Mouse (Mus musculus) liver, embryonic 15.5 days (tissue): ENCODE measurements around the gene Smg9. TPM values are rescaled to one million over a fixed set of nuclear protein-coding genes. Genes with fewer than 3 reads are reported as not detected.
A peak's percentile ranks its signal among the peaks of the same experiment; 100 is the strongest.

Source experiments
- ATAC-seq: fragments of 200-750 bp; cut with Nextera tagmentation; 2 replicates; pipeline ENCODE4 v1.8.0; 2017; ENCODE audit warnings: moderate number of reproducible peaks, mild to moderate bottlenecking, moderate library complexity; ENCODE audit not compliant: insufficient read depth
- H3K27ac ChIP-seq: fragments of 300-500 bp; sonication (generic); replicated peaks from 2 replicates; pipeline ENCODE4 v1.5.1; 2015; ENCODE audit warnings: mild to moderate bottlenecking, inconsistent platforms
- H3K27me3 ChIP-seq: fragments of 300-500 bp; sonication (generic); 2 replicates; pipeline ENCODE4 v1.6.1; 2015; ENCODE audit warnings: mild to moderate bottlenecking, inconsistent platforms
- H3K36me3 ChIP-seq: fragments of 300-500 bp; sonication (generic); replicated peaks from 2 replicates; pipeline ENCODE4 v1.6.1; 2015; ENCODE audit warnings: moderate library complexity, mild to moderate bottlenecking, inconsistent platforms
- H3K4me1 ChIP-seq: fragments of 300-500 bp; sonication (generic); replicated peaks from 2 replicates; pipeline ENCODE4 v1.6.1; 2015; ENCODE audit warnings: inconsistent platforms
- H3K4me2 ChIP-seq: fragments of 300-500 bp; sonication (generic); 2 replicates; pipeline ENCODE4 v1.6.1; 2015; ENCODE audit warnings: moderate library complexity, mild to moderate bottlenecking, inconsistent platforms
- H3K4me3 ChIP-seq: fragments of 300-500 bp; sonication (generic); replicated peaks from 2 replicates; pipeline ENCODE4 v1.5.1; 2015; ENCODE audit warnings: mild to moderate bottlenecking, inconsistent platforms
- H3K9ac ChIP-seq: fragments of 300-500 bp; sonication (generic); 2 replicates; pipeline ENCODE4 v1.6.1; 2015; ENCODE audit warnings: moderate library complexity, mild to moderate bottlenecking, inconsistent platforms
- H3K9me3 ChIP-seq: fragments of 300-500 bp; sonication (generic); replicated peaks from 2 replicates; pipeline ENCODE4 v1.6.1; 2016; ENCODE audit warnings: inconsistent platforms
- WGBS: fragments of 180-500 bp; shearing (Covaris S2); methylation state at CpG from one replicate; pipeline ENCODE4 v1.1.7; 2015; ENCODE audit warnings: mixed read lengths; ENCODE audit not compliant: insufficient replicate concordance; 5-methylcytosine and 5-hydroxymethylcytosine counted together
- polyA plus RNA-seq: library from polyadenylated mRNA; unstranded; fragments of >200 nt; fragmentation: Nextera tagmentation; extraction: Ambion mirVana; gene quantifications from 2 replicates; pipeline ENCODE4 v1.2.1, GENCODE M21; 2015

The Smg9 gene
- polyA plus RNA-seq = 14.8 and 15.9 TPM in 2 replicates

GRCm38 (mm10) chr7:24399256-24400081 lies at the start of gene Smg9:
TSS of gene Smg9 (plus strand) at chr7:24399619.
- Histone ChIP-seq H3K27me3 (no peaks in the 10 kb centered on the region), H3K4me2 (peak within 1 kb of the TSS; percentile 74), H3K4me3 (peak within 1 kb of the TSS; percentile 74), H3K36me3 (peaks cover 27% of the 10 kb centered on the region), H3K9me3 (0 out of 2 replicates have a peak, but pooled peaks cover 4% of the 10 kb centered on the region), H3K4me1 (peaks cover 80% of the 10 kb centered on the region), H3K27ac (peak within 1 kb of the TSS; percentile 100), H3K9ac (peak within 1 kb of the TSS; percentile 69)
- 1% methylated on average over 66 of the region's 66 CpGs for WGBS
- ATAC-seq = peak; percentile 89

- no peaks in the 10 kb centered on the region for H3K9me3 ChIP-seq
- H3K4me3 ChIP-seq = no peak overlapping the region
- H3K27ac ChIP-seq = no peak overlapping the region
- no peak overlapping the region for H3K9ac ChIP-seq
- H3K36me3 ChIP-seq = no peaks in the 10 kb centered on the region
- ATAC-seq = no peak
- H3K4me1 ChIP-seq = no peaks in the 10 kb centered on the region
- no peak overlapping the region for H3K4me2 ChIP-seq
- 61% methylated on average over 6 of the region's 6 CpGs for WGBS
- H3K27me3 ChIP-seq = 0 out of 2 replicates have a peak, but pooled peaks cover 5% of the 10 kb centered on the region
These were observed 43.8 kb upstream of the Smg9 start for GRCm38 (mm10) chr7:24355646-24356045.

- H3K4me1 ChIP-seq = no peaks in the 10 kb centered on the region
- H3K4me3 ChIP-seq = no peak overlapping the region
- no peaks in the 10 kb centered on the region for H3K36me3 ChIP-seq
- ATAC-seq = no peak
- H3K27ac ChIP-seq = no peak overlapping the region
- WGBS = 61% methylated on average over 10 of the region's 10 CpGs
- H3K9ac ChIP-seq = no peak overlapping the region
- no peak overlapping the region for H3K4me2 ChIP-seq
- H3K27me3 ChIP-seq = 0 out of 2 replicates have a peak, but pooled peaks cover 5% of the 10 kb centered on the region
- no peaks in the 10 kb centered on the region for H3K9me3 ChIP-seq
These were observed 43.3 kb upstream of the Smg9 start for GRCm38 (mm10) chr7:24356081-24356480.

- Histone ChIP-seq H3K4me2 (no peak overlapping the region), H3K27me3 (peaks cover 7% of the 10 kb centered on the region; the same call in 1 of the 2 replicates), H3K9ac (no peak overlapping the region), H3K4me1 (no peaks in the 10 kb centered on the region), H3K36me3 (no peaks in the 10 kb centered on the region), H3K27ac (no peak overlapping the region), H3K9me3 (no peaks in the 10 kb centered on the region), H3K4me3 (no peak overlapping the region)
- no peak for ATAC-seq
- 40% methylated on average over 4 of the region's 4 CpGs for WGBS
These were observed 41.5 kb upstream of the Smg9 start for GRCm38 (mm10) chr7:24357899-24358298.

- no peaks in the 10 kb centered on the region for H3K9me3 ChIP-seq
These were observed 40.1 kb upstream of the Smg9 start for GRCm38 (mm10) chr7:24359269-24359668.

GRCm38 (mm10) chr7:24361001-24361400 lies 38.4 kb upstream of the Smg9 start:
- peaks cover 10% of the 10 kb centered on the region; the same call in 1 of the 2 replicates for H3K27me3 ChIP-seq
- H3K36me3 ChIP-seq = no peaks in the 10 kb centered on the region
- H3K27ac ChIP-seq = no peak overlapping the region
- peaks cover 25% of the 10 kb centered on the region for H3K4me1 ChIP-seq
- H3K4me2 ChIP-seq = no peak overlapping the region
- no peak for ATAC-seq
- no peak overlapping the region for H3K4me3 ChIP-seq
- no peaks in the 10 kb centered on the region for H3K9me3 ChIP-seq
- H3K9ac ChIP-seq = no peak overlapping the region
- 52% methylated on average over 4 of the region's 4 CpGs for WGBS

More at GRCm38 (mm10) chr7:24359269-24359668, 40.1 kb upstream of the Smg9 start:
- Histone ChIP-seq H3K27me3 (peaks cover 10% of the 10 kb centered on the region; the same call in 1 of the 2 replicates), H3K4me1 (peaks cover 8% of the 10 kb centered on the region), H3K27ac (no peak overlapping the region), H3K36me3 (no peaks in the 10 kb centered on the region), H3K4me2 (no peak overlapping the region), H3K4me3 (no peak overlapping the region), H3K9ac (no peak overlapping the region)
- ATAC-seq = no peak
- 15% methylated on average over 9 of the region's 9 CpGs for WGBS

GRCm38 (mm10) chr7:24363228-24363627 lies 36.2 kb upstream of the Smg9 start:
- H3K9me3 ChIP-seq = no peaks in the 10 kb centered on the region
- no peak overlapping the region for H3K27ac ChIP-seq
- H3K27me3 ChIP-seq = peaks cover 10% of the 10 kb centered on the region; the same call in 1 of the 2 replicates
- no peak overlapping the region for H3K4me2 ChIP-seq
- WGBS = 12% methylated on average over 7 of the region's 7 CpGs
- H3K36me3 ChIP-seq = no peaks in the 10 kb centered on the region
- no peak for ATAC-seq
- no peak overlapping the region; the same call in 1 of the 2 replicates for H3K9ac ChIP-seq
- peaks cover 48% of the 10 kb centered on the region for H3K4me1 ChIP-seq
- H3K4me3 ChIP-seq = no peak overlapping the region

GRCm38 (mm10) chr7:24364827-24365226 lies 34.6 kb upstream of the Smg9 start:
- no peaks in the 10 kb centered on the region for H3K36me3 ChIP-seq
- H3K4me2 ChIP-seq = peak overlapping the region; percentile 46
- no peaks in the 10 kb centered on the region for H3K9me3 ChIP-seq
- no peak overlapping the region for H3K4me3 ChIP-seq
- H3K27ac ChIP-seq = peak overlapping the region; percentile 98
- peaks cover 10% of the 10 kb centered on the region; the same call in 1 of the 2 replicates for H3K27me3 ChIP-seq
- WGBS = 19% methylated on average over 10 of the region's 10 CpGs
- peak; percentile 47 for ATAC-seq
- H3K4me1 ChIP-seq = peaks cover 64% of the 10 kb centered on the region
- peak overlapping the region; percentile 45 for H3K9ac ChIP-seq

- H3K4me1 ChIP-seq = peaks cover 69% of the 10 kb centered on the region
- peak overlapping the region; percentile 98 for H3K27ac ChIP-seq
- 69% methylated on average over 5 of the region's 5 CpGs for WGBS
- no peak overlapping the region for H3K4me3 ChIP-seq
- ATAC-seq = no peak
- no peaks in the 10 kb centered on the region for H3K36me3 ChIP-seq
- peak overlapping the region; percentile 45 for H3K9ac ChIP-seq
- H3K27me3 ChIP-seq = peaks cover 10% of the 10 kb centered on the region; the same call in 1 of the 2 replicates
- no peaks in the 10 kb centered on the region for H3K9me3 ChIP-seq
- peak overlapping the region; percentile 46 for H3K4me2 ChIP-seq
These were observed 34.0 kb upstream of the Smg9 start for GRCm38 (mm10) chr7:24365258-24366014.

- no peak overlapping the region for H3K4me3 ChIP-seq
- WGBS = 62% methylated on average over 15 of the region's 15 CpGs
- ATAC-seq = peak; percentile 11; the same call in 1 of the 2 replicates
- peak overlapping the region; percentile 21; the same call in 1 of the 2 replicates for H3K9ac ChIP-seq
- peak overlapping the region; percentile 98 for H3K27ac ChIP-seq
- H3K4me2 ChIP-seq = peak overlapping the region; percentile 42
- peaks cover 10% of the 10 kb centered on the region; the same call in 1 of the 2 replicates for H3K27me3 ChIP-seq
- no peaks in the 10 kb centered on the region for H3K36me3 ChIP-seq
- peaks cover 69% of the 10 kb centered on the region for H3K4me1 ChIP-seq
- no peaks in the 10 kb centered on the region for H3K9me3 ChIP-seq
These were observed 32.4 kb upstream of the Smg9 start for GRCm38 (mm10) chr7:24366716-24367632.
